Mouse (Mus musculus): ENCODE measurements around the gene Gm10974. TPM values are rescaled to one million over a fixed set of nuclear protein-coding genes. Genes with fewer than 3 reads are reported as not detected.

Gene Gm10974
- polyA plus RNA-seq, 1 experiment from 2014 or later: not detected

- H3K36me3 ChIP-seq (ENCODE audit: control insufficient read depth, insufficient read depth, low read length): no peaks in the 10 kb centered on the region
- 17% methylated on average over 11 of the region's 11 CpGs for WGBS
- H3K4me1 ChIP-seq (ENCODE audit: control insufficient read depth in 2 of 2, insufficient read depth in 2 of 2, low read length in 2 of 2): peaks cover 22 to 24% of the 10 kb centered on the region in 2 experiments
- ATAC-seq (ENCODE audit: insufficient number of reproducible peaks, insufficient read depth, low FRiP score, low read depth): no peak
- H3K4me3 ChIP-seq (ENCODE audit: control insufficient read depth in 1 of 2, insufficient read depth in 1 of 2, low read depth in 1 of 2, low read length in 2 of 2): no peak overlapping the region
- H3K9ac ChIP-seq (ENCODE audit: low read length): no peak overlapping the region
- no peak overlapping the region for H3K27ac ChIP-seq (replicated peaks in 1 of 2; ENCODE audit: control insufficient read depth in 1 of 2, insufficient read depth in 1 of 2, low read depth in 2 of 2, low read length in 2 of 2)
- no peaks in the 10 kb centered on the region for H3K9me3 ChIP-seq (ENCODE audit: control insufficient read depth, low read length)
- H3K4me2 ChIP-seq (ENCODE audit: low read length): no peak overlapping the region
- no peaks in the 10 kb centered on the region for H3K27me3 ChIP-seq (ENCODE audit: control insufficient read depth, insufficient read depth, low read length)
These were observed 39.8 kb downstream of the Gm10974 start for GRCm38 (mm10) chr7:66405541-66405940.

GRCm38 (mm10) chr7:66405951-66406721, 40.4 kb downstream of the Gm10974 start:
- Histone ChIP-seq H3K9me3 (ENCODE audit: control insufficient read depth, low read length) (no peaks in the 10 kb centered on the region), H3K9ac (ENCODE audit: low read length) (no peak overlapping the region), H3K27ac (replicated peaks in 1 of 2; ENCODE audit: control insufficient read depth in 1 of 2, insufficient read depth in 1 of 2, low read depth in 2 of 2, low read length in 2 of 2) (no peak overlapping the region), H3K4me3 (ENCODE audit: control insufficient read depth in 1 of 2, insufficient read depth in 1 of 2, low read depth in 1 of 2, low read length in 2 of 2) (no peak overlapping the region), H3K36me3 (ENCODE audit: control insufficient read depth, insufficient read depth, low read length) (no peaks in the 10 kb centered on the region), H3K4me2 (ENCODE audit: low read length) (no peak overlapping the region), H3K27me3 (ENCODE audit: control insufficient read depth, insufficient read depth, low read length) (no peaks in the 10 kb centered on the region), H3K4me1 (ENCODE audit: control insufficient read depth in 2 of 2, insufficient read depth in 2 of 2, low read length in 2 of 2) (peaks cover 22 to 24% of the 10 kb centered on the region in 2 experiments)
- WGBS: 57% methylated on average over 13 of the region's 13 CpGs
- no peak for ATAC-seq (ENCODE audit: insufficient number of reproducible peaks, insufficient read depth, low FRiP score, low read depth)

- WGBS: 41% methylated on average over 8 of the region's 8 CpGs
These were observed 41.3 kb downstream of the Gm10974 start for GRCm38 (mm10) chr7:66406971-66407370.

GRCm38 (mm10) chr7:66409433-66409832, 43.7 kb downstream of the Gm10974 start:
- Histone ChIP-seq H3K9me3 (ENCODE audit: control insufficient read depth, low read length) (no peaks in the 10 kb centered on the region), H3K36me3 (ENCODE audit: control insufficient read depth, insufficient read depth, low read length) (no peaks in the 10 kb centered on the region), H3K9ac (ENCODE audit: low read length) (no peak overlapping the region), H3K27me3 (ENCODE audit: control insufficient read depth, insufficient read depth, low read length) (no peaks in the 10 kb centered on the region), H3K4me1 (ENCODE audit: control insufficient read depth in 2 of 2, insufficient read depth in 2 of 2, low read length in 2 of 2) (peaks cover 25 to 27% of the 10 kb centered on the region in 2 experiments), H3K4me3 (ENCODE audit: control insufficient read depth in 1 of 2, insufficient read depth in 1 of 2, low read depth in 1 of 2, low read length in 2 of 2) (no peak overlapping the region), H3K27ac (replicated peaks in 1 of 2; ENCODE audit: control insufficient read depth in 1 of 2, insufficient read depth in 1 of 2, low read depth in 2 of 2, low read length in 2 of 2) (no peak overlapping the region), H3K4me2 (ENCODE audit: low read length) (no peak overlapping the region)
- WGBS: 62% methylated on average over 6 of the region's 6 CpGs
- ATAC-seq (ENCODE audit: insufficient number of reproducible peaks, insufficient read depth, low FRiP score, low read depth): no peak

More at GRCm38 (mm10) chr7:66406971-66407370, 41.3 kb downstream of the Gm10974 start:
- Histone ChIP-seq H3K27ac (replicated peaks in 1 of 2; ENCODE audit: control insufficient read depth in 1 of 2, insufficient read depth in 1 of 2, low read depth in 2 of 2, low read length in 2 of 2) (no peak overlapping the region), H3K27me3 (ENCODE audit: control insufficient read depth, insufficient read depth, low read length) (no peaks in the 10 kb centered on the region), H3K4me3 (ENCODE audit: control insufficient read depth in 1 of 2, insufficient read depth in 1 of 2, low read depth in 1 of 2, low read length in 2 of 2) (no peak overlapping the region), H3K4me1 (ENCODE audit: control insufficient read depth in 2 of 2, insufficient read depth in 2 of 2, low read length in 2 of 2) (peaks cover 22 to 24% of the 10 kb centered on the region in 2 experiments), H3K36me3 (ENCODE audit: control insufficient read depth, insufficient read depth, low read length) (no peaks in the 10 kb centered on the region), H3K9ac (ENCODE audit: low read length) (no peak overlapping the region), H3K9me3 (ENCODE audit: control insufficient read depth, low read length) (no peaks in the 10 kb centered on the region), H3K4me2 (ENCODE audit: low read length) (no peak overlapping the region)
- ATAC-seq (ENCODE audit: insufficient number of reproducible peaks, insufficient read depth, low FRiP score, low read depth): no peak

- no peaks in the 10 kb centered on the region for H3K36me3 ChIP-seq (ENCODE audit: control insufficient read depth, insufficient read depth, low read length)
- H3K4me2 ChIP-seq (ENCODE audit: low read length): no peak overlapping the region
- no peak overlapping the region for H3K27ac ChIP-seq (replicated peaks in 1 of 2; ENCODE audit: control insufficient read depth in 1 of 2, insufficient read depth in 1 of 2, low read depth in 2 of 2, low read length in 2 of 2)
- H3K4me3 ChIP-seq (ENCODE audit: control insufficient read depth in 1 of 2, insufficient read depth in 1 of 2, low read depth in 1 of 2, low read length in 2 of 2): no peak overlapping the region
- peaks cover 6 to 7% of the 10 kb centered on the region in 2 experiments for H3K4me1 ChIP-seq (ENCODE audit: control insufficient read depth in 2 of 2, insufficient read depth in 2 of 2, low read length in 2 of 2)
- no peak overlapping the region for H3K9ac ChIP-seq (ENCODE audit: low read length)
- no peaks in the 10 kb centered on the region for H3K9me3 ChIP-seq (ENCODE audit: control insufficient read depth, low read length)
- H3K27me3 ChIP-seq (ENCODE audit: control insufficient read depth, insufficient read depth, low read length): no peaks in the 10 kb centered on the region
- no peak for ATAC-seq (ENCODE audit: insufficient number of reproducible peaks, insufficient read depth, low FRiP score, low read depth)
- WGBS: 78% methylated on average over 7 of the region's 7 CpGs
These were observed 47.4 kb downstream of the Gm10974 start for GRCm38 (mm10) chr7:66413093-66413492.

- peaks cover 6 to 7% of the 10 kb centered on the region in 2 experiments for H3K4me1 ChIP-seq (ENCODE audit: control insufficient read depth in 2 of 2, insufficient read depth in 2 of 2, low read length in 2 of 2)
- H3K27ac ChIP-seq (replicated peaks in 1 of 2; ENCODE audit: control insufficient read depth in 1 of 2, insufficient read depth in 1 of 2, low read depth in 2 of 2, low read length in 2 of 2): no peak overlapping the region
- ATAC-seq (ENCODE audit: insufficient number of reproducible peaks, insufficient read depth, low FRiP score, low read depth): no peak
- H3K36me3 ChIP-seq (ENCODE audit: control insufficient read depth, insufficient read depth, low read length): no peaks in the 10 kb centered on the region
- no peak overlapping the region for H3K4me2 ChIP-seq (ENCODE audit: low read length)
- 72% methylated on average over 4 of the region's 4 CpGs for WGBS
- H3K27me3 ChIP-seq (ENCODE audit: control insufficient read depth, insufficient read depth, low read length): no peaks in the 10 kb centered on the region
- H3K4me3 ChIP-seq (ENCODE audit: control insufficient read depth in 1 of 2, insufficient read depth in 1 of 2, low read depth in 1 of 2, low read length in 2 of 2): no peak overlapping the region
- H3K9ac ChIP-seq (ENCODE audit: low read length): no peak overlapping the region
- no peaks in the 10 kb centered on the region for H3K9me3 ChIP-seq (ENCODE audit: control insufficient read depth, low read length)
These were observed 51.1 kb downstream of the Gm10974 start for GRCm38 (mm10) chr7:66416829-66417228.

GRCm38 (mm10) chr7:66418981-66419380, 53.3 kb downstream of the Gm10974 start:
- H3K27ac ChIP-seq (replicated peaks in 1 of 2; ENCODE audit: control insufficient read depth in 1 of 2, insufficient read depth in 1 of 2, low read depth in 2 of 2, low read length in 2 of 2): no peak overlapping the region
- peaks cover 4% of the 10 kb centered on the region; the same call in 1 of the 2 replicates for H3K27me3 ChIP-seq (ENCODE audit: control insufficient read depth, insufficient read depth, low read length)
- no peak overlapping the region for H3K9ac ChIP-seq (ENCODE audit: low read length)
- H3K36me3 ChIP-seq (ENCODE audit: control insufficient read depth, insufficient read depth, low read length): no peaks in the 10 kb centered on the region
- no peak overlapping the region for H3K4me3 ChIP-seq (ENCODE audit: control insufficient read depth in 1 of 2, insufficient read depth in 1 of 2, low read depth in 1 of 2, low read length in 2 of 2)
- H3K4me2 ChIP-seq (ENCODE audit: low read length): no peak overlapping the region
- no peaks in the 10 kb centered on the region for H3K4me1 ChIP-seq (ENCODE audit: control insufficient read depth in 2 of 2, insufficient read depth in 2 of 2, low read length in 2 of 2)
- 46% methylated on average over 12 of the region's 12 CpGs for WGBS
- no peak for ATAC-seq (ENCODE audit: insufficient number of reproducible peaks, insufficient read depth, low FRiP score, low read depth)
- no peaks in the 10 kb centered on the region for H3K9me3 ChIP-seq (ENCODE audit: control insufficient read depth, low read length)
